Comparison of ENCODE assay signal across 15 mouse cellular contexts in genomic region chr7:35772347-35772746, GRCm38 (mm10). TPM values are rescaled to one million over a fixed set of nuclear protein-coding genes. Genes with fewer than 3 reads are reported as not detected.
DNase-seq lines count a peak whose midpoint lies in the region.
"Had no signal": no experiment of that assay in that cellular context is flagged by ENCODE, and none has a peak within 500 bp of the region (broad histone marks: within the 10 kb centered on the region; RNA-seq: fewer than 3 reads in every experiment).

No protein-coding gene starts in this region.

- DNase-seq in layer of hippocampus, adult 18-20 months (ENCODE audit: low spot score in 2 of 2): peak; percentile 40 to 79
- DNase-seq in layer of hippocampus, postnatal 10 days (ENCODE audit: low spot score in 2 of 2): no peak
- peak; percentile 50 for DNase-seq in layer of hippocampus, adult 9-11 months
- no peak for DNase-seq in layer of hippocampus, adult 9-10 months (ENCODE audit: low spot score)
- DNase-seq in adrenal gland, adult 2 months: no peak
- DNase-seq: adrenal gland, adult 8-10 months; adrenal gland, postnatal 14 days; adrenal gland, postnatal 36 days; cerebellum, adult 11 months; cerebellum, adult 18-20 months; cerebellum, adult 8-10 months; cerebellum, adult 9-11 months; cerebellum, postnatal 14 days; cerebellum, postnatal 36 days; embryo, embryonic 11 days had no signal

RNA-seq across cellular contexts. Expression of gene Dpy19l3, which starts 18.1 kb away (rescaled TPM):
- total RNA-seq in layer of hippocampus, adult 18-20 months (2021): 10 to 100 TPM; 85.2 to 94.9 TPM
- total RNA-seq in layer of hippocampus, postnatal 10 days (2021): 10 to 100 TPM; 83.6 to 84.5 TPM
- 10 to 100 TPM; 52.1 to 71.8 TPM for total RNA-seq in adrenal gland, adult 2 months (2021)
- 8.4 and 9.5 TPM in 2 replicates for polyA plus RNA-seq in adrenal gland, adult 2 months (2012; rRNA removed)

RNA-seq across cellular contexts. Expression of gene Zfp507, which starts 30.5 kb away (rescaled TPM):
- 10 to 100 TPM; 30.6 to 33.6 TPM for total RNA-seq in layer of hippocampus, adult 18-20 months (2021)
- total RNA-seq in layer of hippocampus, postnatal 10 days (2021): 10 to 100 TPM; 32.2 to 33.1 TPM
- 10 to 100 TPM; 21.5 to 22.6 TPM for total RNA-seq in adrenal gland, adult 2 months (2021)
- 3.1 and 4.1 TPM in 2 replicates for polyA plus RNA-seq in adrenal gland, adult 2 months (2012; rRNA removed)

Comparison
In these comparisons a context has a peak if more than half of its experiments do, and no peak if none do; other contexts are left out.
1. DNase-seq: peak in layer of hippocampus, adult 18-20 months (2 of 2) and layer of hippocampus, adult 9-11 months (single experiment); none in layer of hippocampus, postnatal 10 days (0 of 2), layer of hippocampus, adult 9-10 months (single experiment) and adrenal gland, adult 2 months (single experiment).